Mouse (Mus musculus) left cerebral cortex, postnatal 25 days (tissue): ENCODE data around the gene Vmn1r219. TPM values are rescaled to one million over a fixed set of nuclear protein-coding genes. Genes with fewer than 3 reads are reported as not detected.
"Not testable (repeated sequence)": the region's sequence is repeated elsewhere in the genome, so short reads cannot be mapped to it uniquely, and the experiment has no call there.

Experiments used
- DNase-seq, 2 experiments: peaks; one replicate each; pipeline ENCODE4 v3.0.0; 2022; ENCODE audit warnings: low spot score in 2 of 2, mixed read lengths in 1 of 2
- intact Hi-C: fragments of 180-260 bp; cut with DNase I; formaldehyde crosslinking; loops from one replicate; pipeline ENCODE4 v1.15.1; 2025
- total RNA-seq, 2 experiments: library from RNA; stranded (reverse); gene quantifications; 2 replicates each; pipeline ENCODE4 v1.2.3; 2021

Vmn1r219 gene
- not detected for total RNA-seq

- intact Hi-C loops: no loop called here
- DNase-seq: no peak
Measured at GRCm38 (mm10) chr13:23159012-23159411, at the start of gene Vmn1r219. Gene Vmn1r219 (plus strand): TSS chr13:23159312.

GRCm38 (mm10) chr13:23118126-23118525 is 41.0 kb upstream of the Vmn1r219 start, which contains the start of gene Vmn1r217:
Gene Vmn1r217 (minus strand): TSS chr13:23118226.
- DNase-seq, intact Hi-C loops: not testable (repeated sequence)

GRCm38 (mm10) chr13:23120611-23121010 is 38.5 kb upstream of the Vmn1r219 start:
- intact Hi-C loops: no loop called here
- DNase-seq: no peak

- intact Hi-C loops: no loop called here
- no peak for DNase-seq
Measured at GRCm38 (mm10) chr13:23133099-23133498, 26.0 kb upstream of the Vmn1r219 start, which contains the start of gene Vmn1r218. Gene Vmn1r218 (plus strand): TSS chr13:23133155.

GRCm38 (mm10) chr13:23133501-23133900 is 25.6 kb upstream of the Vmn1r219 start:
- intact Hi-C loops: no loop called here
- DNase-seq: no peak

GRCm38 (mm10) chr13:23138880-23139279 is 20.2 kb upstream of the Vmn1r219 start:
- DNase-seq: no peak
- intact Hi-C loops: no loop called here

GRCm38 (mm10) chr13:23157848-23158247 is 1.3 kb upstream of the Vmn1r219 start:
- no peak for DNase-seq
- intact Hi-C loops: no loop called here

GRCm38 (mm10) chr13:23166471-23166870 is 7.4 kb downstream of the Vmn1r219 start:
- DNase-seq, intact Hi-C loops: not testable (repeated sequence)

GRCm38 (mm10) chr13:23187875-23188274 is 28.8 kb downstream of the Vmn1r219 start, which contains the start of gene Vmn1r220:
Gene Vmn1r220 (minus strand): TSS chr13:23187975.
- no peak for DNase-seq
- intact Hi-C loops: no loop called here

- intact Hi-C loops, DNase-seq: not testable (repeated sequence)
Measured at GRCm38 (mm10) chr13:23203885-23204284, 44.8 kb downstream of the Vmn1r219 start.

- intact Hi-C loops: loop anchor here (10.0 kb wide), 1 partner anchor 1109 kb away; the partner anchor contains the start of gene Vmn1r189
- not testable (repeated sequence) for DNase-seq
Measured at GRCm38 (mm10) chr13:23213827-23214226, 54.7 kb downstream of the Vmn1r219 start, which contains the start of gene Vmn1r221. Gene Vmn1r221 (plus strand): TSS chr13:23214127.

Other genes starting within 250 kb of the Vmn1r219 start
- gene Vmn1r213, start 151.7 kb upstream of the Vmn1r219 start, total RNA-seq: not detected
- gene Vmn1r214, start 128.9 kb upstream of the Vmn1r219 start, total RNA-seq: not detected
- gene Vmn1r215, start 91.3 kb upstream of the Vmn1r219 start, total RNA-seq: not detected
- not detected for gene Vmn1r217, start 41.1 kb upstream of the Vmn1r219 start, total RNA-seq
- gene Vmn1r218, start 26.2 kb upstream of the Vmn1r219 start, total RNA-seq: not detected
- not detected for gene Vmn1r220, start 28.7 kb downstream of the Vmn1r219 start, total RNA-seq
- gene Vmn1r221, start 54.8 kb downstream of the Vmn1r219 start, total RNA-seq: not detected
- gene Vmn1r222, start 76.6 kb downstream of the Vmn1r219 start, total RNA-seq: not detected
- not detected for gene Vmn1r223, start 87.8 kb downstream of the Vmn1r219 start, total RNA-seq
- 10 to 100 TPM; 35.1 to 36.5 TPM for gene Zfp322a, start 209.9 kb downstream of the Vmn1r219 start, total RNA-seq